Mouse (Mus musculus) liver, embryonic 15.5 days (tissue): Measurements from ENCODE around the gene Prss27. TPM values are rescaled to one million over a fixed set of nuclear protein-coding genes. Genes with fewer than 3 reads are reported as not detected.

Source experiments
- ATAC-seq: fragments of 200-750 bp; cut with Nextera tagmentation; 2 replicates; pipeline ENCODE4 v1.8.0; 2017; ENCODE audit warnings: moderate number of reproducible peaks, mild to moderate bottlenecking, moderate library complexity; ENCODE audit not compliant: insufficient read depth
- H3K27ac ChIP-seq: fragments of 300-500 bp; sonication (generic); replicated peaks from 2 replicates; pipeline ENCODE4 v1.5.1; 2015; ENCODE audit warnings: mild to moderate bottlenecking, inconsistent platforms
- H3K27me3 ChIP-seq: fragments of 300-500 bp; sonication (generic); 2 replicates; pipeline ENCODE4 v1.6.1; 2015; ENCODE audit warnings: mild to moderate bottlenecking, inconsistent platforms
- H3K36me3 ChIP-seq: fragments of 300-500 bp; sonication (generic); replicated peaks from 2 replicates; pipeline ENCODE4 v1.6.1; 2015; ENCODE audit warnings: moderate library complexity, mild to moderate bottlenecking, inconsistent platforms
- H3K4me1 ChIP-seq: fragments of 300-500 bp; sonication (generic); replicated peaks from 2 replicates; pipeline ENCODE4 v1.6.1; 2015; ENCODE audit warnings: inconsistent platforms
- H3K4me2 ChIP-seq: fragments of 300-500 bp; sonication (generic); 2 replicates; pipeline ENCODE4 v1.6.1; 2015; ENCODE audit warnings: moderate library complexity, mild to moderate bottlenecking, inconsistent platforms
- H3K4me3 ChIP-seq: fragments of 300-500 bp; sonication (generic); replicated peaks from 2 replicates; pipeline ENCODE4 v1.5.1; 2015; ENCODE audit warnings: mild to moderate bottlenecking, inconsistent platforms
- H3K9ac ChIP-seq: fragments of 300-500 bp; sonication (generic); 2 replicates; pipeline ENCODE4 v1.6.1; 2015; ENCODE audit warnings: moderate library complexity, mild to moderate bottlenecking, inconsistent platforms
- H3K9me3 ChIP-seq: fragments of 300-500 bp; sonication (generic); replicated peaks from 2 replicates; pipeline ENCODE4 v1.6.1; 2016; ENCODE audit warnings: inconsistent platforms
- WGBS: fragments of 180-500 bp; shearing (Covaris S2); methylation state at CpG from one replicate; pipeline ENCODE4 v1.1.7; 2015; ENCODE audit warnings: mixed read lengths; ENCODE audit not compliant: insufficient replicate concordance; 5-methylcytosine and 5-hydroxymethylcytosine counted together
- polyA plus RNA-seq: library from polyadenylated mRNA; unstranded; fragments of >200 nt; fragmentation: Nextera tagmentation; extraction: Ambion mirVana; gene quantifications from 2 replicates; pipeline ENCODE4 v1.2.1, GENCODE M21; 2015

Gene Prss27
- polyA plus RNA-seq, 1 experiment from 2014 or later: not detected

- Histone ChIP-seq H3K9ac (no peak overlapping the region), H3K4me1 (no peaks in the 10 kb centered on the region), H3K27ac (no peak overlapping the region), H3K4me3 (no peak overlapping the region), H3K4me2 (no peak overlapping the region), H3K9me3 (no peaks in the 10 kb centered on the region), H3K36me3 (no peaks in the 10 kb centered on the region), H3K27me3 (no peaks in the 10 kb centered on the region)
- no peak for ATAC-seq
- 83% methylated on average over 18 of the region's 22 CpGs for WGBS
Measured at GRCm38 (mm10) chr17:24030551-24030950, 7.4 kb upstream of the Prss27 start.

GRCm38 (mm10) chr17:24035087-24035486 lies 2.9 kb upstream of the Prss27 start:
- no peak overlapping the region for H3K4me2 ChIP-seq
- no peak overlapping the region for H3K27ac ChIP-seq
- ATAC-seq: no peak
- H3K4me1 ChIP-seq: no peaks in the 10 kb centered on the region
- no peak overlapping the region for H3K4me3 ChIP-seq
- no peaks in the 10 kb centered on the region for H3K9me3 ChIP-seq
- no peaks in the 10 kb centered on the region for H3K27me3 ChIP-seq
- no peak overlapping the region for H3K9ac ChIP-seq
- whole genome bisulfite sequencing: 48% methylated on average over 7 of the region's 7 CpGs
- H3K36me3 ChIP-seq: no peaks in the 10 kb centered on the region

- Histone ChIP-seq H3K4me1 (no peaks in the 10 kb centered on the region), H3K9me3 (no peaks in the 10 kb centered on the region), H3K4me2 (no peak overlapping the region), H3K4me3 (no peak overlapping the region), H3K9ac (no peak overlapping the region), H3K27me3 (no peaks in the 10 kb centered on the region), H3K36me3 (no peaks in the 10 kb centered on the region), H3K27ac (no peak overlapping the region)
- ATAC-seq: no peak
- 52% methylated on average over 6 of the region's 6 CpGs for WGBS
Measured at GRCm38 (mm10) chr17:24036954-24037353, 990 bp upstream of the Prss27 start.

- Histone ChIP-seq H3K4me2 (no peak overlapping the region), H3K27ac (no peak overlapping the region)
- no peak for ATAC-seq
Measured at GRCm38 (mm10) chr17:24037360-24037759, 584 bp upstream of the Prss27 start.

GRCm38 (mm10) chr17:24044482-24044881 lies 6.5 kb downstream of the Prss27 start:
- Histone ChIP-seq H3K9me3 (no peaks in the 10 kb centered on the region), H3K9ac (no peak overlapping the region), H3K27me3 (no peaks in the 10 kb centered on the region), H3K27ac (no peak overlapping the region), H3K36me3 (peaks cover 21% of the 10 kb centered on the region), H3K4me1 (no peaks in the 10 kb centered on the region), H3K4me3 (no peak overlapping the region), H3K4me2 (no peak overlapping the region)
- ATAC-seq: no peak
- 48% methylated on average over 5 of the region's 5 CpGs for WGBS

More at GRCm38 (mm10) chr17:24037360-24037759, 584 bp upstream of the Prss27 start:
- 39% methylated on average over 13 of the region's 13 CpGs for WGBS
- Histone ChIP-seq H3K4me1 (no peaks in the 10 kb centered on the region), H3K36me3 (no peaks in the 10 kb centered on the region), H3K9ac (no peak overlapping the region), H3K4me3 (no peak overlapping the region), H3K27me3 (no peaks in the 10 kb centered on the region), H3K9me3 (no peaks in the 10 kb centered on the region)

- H3K4me3 ChIP-seq: no peak overlapping the region
- no peaks in the 10 kb centered on the region for H3K4me1 ChIP-seq
- no peak for ATAC-seq
- H3K27me3 ChIP-seq: no peaks in the 10 kb centered on the region
- no peak overlapping the region for H3K4me2 ChIP-seq
- H3K36me3 ChIP-seq: peaks cover 23% of the 10 kb centered on the region
- H3K9me3 ChIP-seq: no peaks in the 10 kb centered on the region
- H3K9ac ChIP-seq: no peak overlapping the region
- H3K27ac ChIP-seq: no peak overlapping the region
- 69% methylated on average over 10 of the region's 10 CpGs for WGBS
Measured at GRCm38 (mm10) chr17:24045608-24046007, 7.7 kb downstream of the Prss27 start.

- Histone ChIP-seq H3K4me2 (no peak overlapping the region), H3K27me3 (no peaks in the 10 kb centered on the region), H3K36me3 (peaks cover 23% of the 10 kb centered on the region), H3K27ac (no peak overlapping the region), H3K4me1 (no peaks in the 10 kb centered on the region), H3K9me3 (no peaks in the 10 kb centered on the region), H3K4me3 (no peak overlapping the region), H3K9ac (no peak overlapping the region)
- 27% methylated on average over 5 of the region's 5 CpGs for WGBS
- no peak for ATAC-seq
Measured at GRCm38 (mm10) chr17:24046026-24046425, 8.1 kb downstream of the Prss27 start.

GRCm38 (mm10) chr17:24048053-24048452 lies 10.1 kb downstream of the Prss27 start:
- Histone ChIP-seq H3K4me1 (no peaks in the 10 kb centered on the region), H3K9ac (no peak overlapping the region), H3K4me3 (no peak overlapping the region), H3K27me3 (no peaks in the 10 kb centered on the region), H3K4me2 (no peak overlapping the region), H3K27ac (no peak overlapping the region), H3K36me3 (peaks cover 34% of the 10 kb centered on the region), H3K9me3 (no peaks in the 10 kb centered on the region)
- WGBS: 76% methylated on average over 5 of the region's 5 CpGs
- no peak for ATAC-seq

GRCm38 (mm10) chr17:24049008-24049407 lies 11.1 kb downstream of the Prss27 start:
- Histone ChIP-seq H3K9ac (no peak overlapping the region), H3K27ac (no peak overlapping the region), H3K4me1 (no peaks in the 10 kb centered on the region), H3K36me3 (peaks cover 43% of the 10 kb centered on the region), H3K4me2 (no peak overlapping the region), H3K9me3 (no peaks in the 10 kb centered on the region), H3K4me3 (no peak overlapping the region), H3K27me3 (no peaks in the 10 kb centered on the region)
- 79% methylated on average over 8 of the region's 8 CpGs for WGBS
- ATAC-seq: no peak

GRCm38 (mm10) chr17:24056636-24057625 lies 19.0 kb downstream of the Prss27 start:
- no peak overlapping the region for H3K27ac ChIP-seq
- no peaks in the 10 kb centered on the region for H3K4me1 ChIP-seq
- H3K27me3 ChIP-seq: no peaks in the 10 kb centered on the region
- no peaks in the 10 kb centered on the region for H3K9me3 ChIP-seq
- H3K4me2 ChIP-seq: no peak overlapping the region
- no peak overlapping the region for H3K4me3 ChIP-seq
- peaks cover 82% of the 10 kb centered on the region for H3K36me3 ChIP-seq
- WGBS: 76% methylated on average over 14 of the region's 14 CpGs
- H3K9ac ChIP-seq: no peak overlapping the region
- no peak for ATAC-seq

- no peaks in the 10 kb centered on the region for H3K9me3 ChIP-seq
- ATAC-seq: no peak
- H3K9ac ChIP-seq: no peak overlapping the region
- no peak overlapping the region for H3K27ac ChIP-seq
- H3K4me1 ChIP-seq: no peaks in the 10 kb centered on the region
- H3K36me3 ChIP-seq: peaks cover 75% of the 10 kb centered on the region
- H3K27me3 ChIP-seq: no peaks in the 10 kb centered on the region
- no peak overlapping the region for H3K4me2 ChIP-seq
- 71% methylated on average over 5 of the region's 5 CpGs for WGBS
- H3K4me3 ChIP-seq: no peak overlapping the region
Measured at GRCm38 (mm10) chr17:24057730-24058245, 19.8 kb downstream of the Prss27 start.
